Mouse (Mus musculus): Measurements from ENCODE around the gene Aplp2. TPM values are rescaled to one million over a fixed set of nuclear protein-coding genes. Genes with fewer than 3 reads are reported as not detected.
"Not testable (repeated sequence)": the region's sequence is repeated elsewhere in the genome, so short reads cannot be mapped to it uniquely, and the experiment has no call there.

Aplp2 gene
- polyA plus RNA-seq, 1 experiment from 2014 or later: 271 TPM

DNA sequence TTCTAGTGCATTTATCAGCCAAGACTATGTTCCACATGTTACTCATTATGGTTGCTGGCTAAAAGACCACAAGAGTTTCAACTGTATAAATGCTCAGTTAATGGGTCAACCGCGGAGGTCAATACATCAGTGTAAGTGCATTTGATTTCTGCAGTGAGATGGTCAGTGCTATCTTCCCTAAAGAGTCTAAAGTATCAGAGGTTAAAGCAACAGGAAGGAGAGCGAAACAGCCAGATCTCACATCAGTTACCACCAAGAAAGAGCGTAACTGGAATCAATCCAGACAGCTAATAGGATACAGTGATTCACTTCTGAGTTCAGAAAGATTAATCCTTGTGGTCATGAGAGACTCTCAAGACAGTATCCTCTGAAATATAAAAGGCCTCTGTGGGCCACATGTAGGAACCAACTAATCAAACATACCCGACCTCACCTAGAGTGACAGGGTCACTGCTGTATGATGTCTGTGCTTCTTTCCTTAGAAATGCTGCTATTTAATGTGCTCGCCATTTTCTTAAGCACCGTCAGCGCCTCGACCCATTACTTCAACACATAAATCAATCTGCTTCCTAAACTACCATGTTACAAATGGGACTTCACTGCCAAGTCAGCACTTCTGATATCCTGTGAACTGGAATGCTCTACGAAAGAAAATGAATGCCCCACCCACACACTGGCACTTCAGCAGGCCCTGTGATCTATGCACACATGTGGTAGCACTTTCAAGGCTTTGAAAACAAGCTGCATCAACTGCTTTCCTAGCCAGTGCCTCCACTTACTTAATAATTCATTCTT lies 30.1 kb downstream of the Aplp2 start:
- Histone ChIP-seq H3K4me2 (no peak overlapping the region), H3K9me3 (replicated peaks; ENCODE audit: control insufficient read depth, low read length) (no peaks in the 10 kb centered on the region), H3K27ac (ENCODE audit: low read depth, low read length) (no peak overlapping the region), H3K9ac (ENCODE audit: low read depth, low read length) (no peak overlapping the region), H3K4me3 (ENCODE audit: low read depth, low read length) (no peak overlapping the region), H3K27me3 (ENCODE audit: control insufficient read depth, insufficient read depth, low read length) (no peaks in the 10 kb centered on the region), H3K4me1 (ENCODE audit: control insufficient read depth, insufficient read depth, low read length) (peaks cover 32% of the 10 kb centered on the region), H3K36me3 (ENCODE audit: control insufficient read depth, insufficient read depth, low read length) (no peaks in the 10 kb centered on the region; the same call in 1 of the 2 replicates)
- 65% methylated on average over 10 of the region's 10 CpGs for WGBS (ENCODE audit: insufficient replicate concordance)
- no peak for ATAC-seq (replicated peaks; ENCODE audit: insufficient number of reproducible peaks, low FRiP score, low TSS enrichment)

DNA sequence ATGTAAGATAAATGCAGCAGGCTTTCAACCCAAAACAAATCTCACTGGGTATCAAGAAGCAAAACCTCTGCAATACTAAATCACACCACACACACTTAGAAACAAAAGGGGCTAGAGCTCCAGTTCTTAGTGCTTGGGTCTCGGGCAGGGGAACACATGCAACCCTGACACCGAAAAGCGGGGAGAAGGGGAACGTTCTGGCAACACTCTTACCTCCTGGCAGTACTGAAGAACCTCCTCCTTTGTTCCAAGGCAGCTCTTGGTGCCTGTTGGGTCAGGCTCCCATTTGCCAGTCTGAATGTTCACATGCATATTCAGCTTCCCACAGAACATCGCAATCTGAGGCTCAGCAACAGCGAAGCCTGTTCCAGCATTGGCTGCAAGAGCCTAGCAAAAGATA lies 33.9 kb downstream of the Aplp2 start:
- H3K4me2 ChIP-seq: no peak overlapping the region
- H3K27me3 ChIP-seq (ENCODE audit: control insufficient read depth, insufficient read depth, low read length): no peaks in the 10 kb centered on the region
- no peak overlapping the region for H3K27ac ChIP-seq (ENCODE audit: low read depth, low read length)
- H3K9ac ChIP-seq (ENCODE audit: low read depth, low read length): no peak overlapping the region
- no peak for ATAC-seq (replicated peaks; ENCODE audit: insufficient number of reproducible peaks, low FRiP score, low TSS enrichment)
- H3K4me3 ChIP-seq (ENCODE audit: low read depth, low read length): no peak overlapping the region
- H3K9me3 ChIP-seq (replicated peaks; ENCODE audit: control insufficient read depth, low read length): no peaks in the 10 kb centered on the region
- peaks cover 42% of the 10 kb centered on the region for H3K4me1 ChIP-seq (ENCODE audit: control insufficient read depth, insufficient read depth, low read length)
- WGBS (ENCODE audit: insufficient replicate concordance): 89% methylated on average over 6 of the region's 6 CpGs
- peaks cover 2% of the 10 kb centered on the region; the same call in 1 of the 2 replicates for H3K36me3 ChIP-seq (ENCODE audit: control insufficient read depth, insufficient read depth, low read length)

DNA sequence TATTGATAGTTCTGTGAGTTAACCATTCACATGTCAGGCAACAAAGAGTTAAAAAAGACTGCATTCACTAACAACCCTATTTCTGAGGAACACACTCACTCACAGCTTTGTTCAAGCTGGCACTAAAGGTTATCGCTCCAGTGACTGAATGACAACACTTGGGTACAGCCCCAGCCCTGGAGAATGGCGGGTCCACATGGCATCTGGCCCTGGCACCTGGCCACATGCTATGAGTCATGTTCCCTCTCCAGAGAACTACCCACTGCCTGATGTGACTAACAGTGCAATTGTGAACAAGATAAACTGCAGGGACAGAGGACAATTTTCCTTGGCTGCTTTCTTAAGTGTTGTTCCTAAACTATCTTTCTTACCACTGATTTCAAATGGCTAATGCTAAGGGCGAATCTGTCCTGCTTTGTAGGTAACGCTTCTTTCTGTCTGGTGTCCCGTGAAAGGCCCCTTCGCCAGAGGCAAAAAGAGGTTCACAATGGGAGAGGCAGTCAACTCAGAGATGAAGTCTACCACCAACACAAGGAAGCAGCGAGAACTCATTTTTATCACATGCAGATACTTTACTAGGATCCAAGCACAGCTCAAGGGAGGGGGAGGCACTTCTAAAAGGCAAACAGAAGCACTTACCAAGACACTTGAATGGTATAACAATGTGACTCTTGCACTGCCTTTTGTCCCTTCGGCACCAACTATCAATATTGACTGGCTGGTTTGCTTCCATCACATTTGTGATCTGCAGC lies 35.1 kb downstream of the Aplp2 start:
- 62% methylated on average over 8 of the region's 8 CpGs for WGBS (ENCODE audit: insufficient replicate concordance)
- Histone ChIP-seq H3K9me3 (replicated peaks; ENCODE audit: control insufficient read depth, low read length) (no peaks in the 10 kb centered on the region), H3K9ac (ENCODE audit: low read depth, low read length) (no peak overlapping the region), H3K4me1 (ENCODE audit: control insufficient read depth, insufficient read depth, low read length) (peaks cover 32% of the 10 kb centered on the region), H3K36me3 (ENCODE audit: control insufficient read depth, insufficient read depth, low read length) (peaks cover 2% of the 10 kb centered on the region; the same call in 1 of the 2 replicates), H3K4me3 (ENCODE audit: low read depth, low read length) (no peak overlapping the region), H3K27ac (ENCODE audit: low read depth, low read length) (peak overlapping the region; percentile 29; the same call in 1 of the 2 replicates), H3K27me3 (ENCODE audit: control insufficient read depth, insufficient read depth, low read length) (no peaks in the 10 kb centered on the region), H3K4me2 (no peak overlapping the region)
- peak; percentile 46; the same call in 1 of the 2 replicates for ATAC-seq (replicated peaks; ENCODE audit: insufficient number of reproducible peaks, low FRiP score, low TSS enrichment)

DNA sequence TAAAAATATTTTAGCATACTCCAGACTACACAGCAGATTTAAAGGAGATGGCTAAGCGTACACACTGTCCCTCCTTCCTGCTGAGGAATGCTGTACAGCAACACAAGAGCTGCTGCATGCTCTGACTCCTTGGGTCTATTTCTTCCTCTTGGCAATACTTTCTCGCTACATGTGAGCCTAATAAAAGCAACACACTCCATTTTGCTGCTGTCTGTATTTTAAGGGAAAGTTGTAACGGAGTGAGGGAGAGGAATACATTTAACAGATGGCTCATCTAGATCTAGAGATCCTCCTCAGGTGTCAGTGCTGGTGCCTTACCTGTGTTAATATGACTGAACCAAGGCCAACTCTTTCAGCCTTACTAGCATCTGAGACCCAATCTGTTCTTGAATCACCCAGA lies 35.6 kb downstream of the Aplp2 start:
- no peak overlapping the region for H3K9ac ChIP-seq (ENCODE audit: low read depth, low read length)
- peaks cover 2% of the 10 kb centered on the region; the same call in 1 of the 2 replicates for H3K36me3 ChIP-seq (ENCODE audit: control insufficient read depth, insufficient read depth, low read length)
- H3K27ac ChIP-seq (ENCODE audit: low read depth, low read length): peak overlapping the region; percentile 29; the same call in 1 of the 2 replicates
- H3K4me1 ChIP-seq (ENCODE audit: control insufficient read depth, insufficient read depth, low read length): peaks cover 27% of the 10 kb centered on the region
- no peaks in the 10 kb centered on the region for H3K9me3 ChIP-seq (replicated peaks; ENCODE audit: control insufficient read depth, low read length)
- no peak overlapping the region for H3K4me2 ChIP-seq
- no peaks in the 10 kb centered on the region for H3K27me3 ChIP-seq (ENCODE audit: control insufficient read depth, insufficient read depth, low read length)
- no peak for ATAC-seq (replicated peaks; ENCODE audit: insufficient number of reproducible peaks, low FRiP score, low TSS enrichment)
- WGBS (ENCODE audit: insufficient replicate concordance): 84% methylated on average over 3 of the region's 3 CpGs
- H3K4me3 ChIP-seq (ENCODE audit: low read depth, low read length): no peak overlapping the region

DNA sequence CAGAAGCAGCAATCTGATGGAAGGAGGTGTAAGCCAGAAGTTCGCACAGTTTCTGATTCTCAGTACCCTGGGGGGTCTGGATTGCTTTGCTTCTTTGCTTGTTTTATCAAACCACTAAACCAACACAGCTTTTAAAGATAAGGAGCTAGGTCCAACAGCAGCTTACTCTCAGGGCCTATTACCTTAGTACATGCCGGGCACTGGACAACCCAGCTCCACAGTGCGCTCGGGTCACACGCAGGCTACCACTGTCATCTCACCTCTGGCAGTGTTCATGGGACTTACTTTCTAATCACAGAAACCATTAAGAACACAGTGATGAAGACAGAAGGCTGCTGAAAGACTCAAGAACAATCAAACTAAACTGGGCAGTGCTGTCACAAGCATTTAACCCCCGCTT lies 36.3 kb downstream of the Aplp2 start:
- Histone ChIP-seq H3K9me3 (replicated peaks; ENCODE audit: control insufficient read depth, low read length) (no peaks in the 10 kb centered on the region), H3K27ac (ENCODE audit: low read depth, low read length) (no peak overlapping the region), H3K27me3 (ENCODE audit: control insufficient read depth, insufficient read depth, low read length) (no peaks in the 10 kb centered on the region), H3K4me2 (no peak overlapping the region), H3K9ac (ENCODE audit: low read depth, low read length) (no peak overlapping the region), H3K4me1 (ENCODE audit: control insufficient read depth, insufficient read depth, low read length) (peaks cover 27% of the 10 kb centered on the region), H3K4me3 (ENCODE audit: low read depth, low read length) (no peak overlapping the region), H3K36me3 (ENCODE audit: control insufficient read depth, insufficient read depth, low read length) (peaks cover 2% of the 10 kb centered on the region; the same call in 1 of the 2 replicates)
- WGBS (ENCODE audit: insufficient replicate concordance): 57% methylated on average over 6 of the region's 6 CpGs
- ATAC-seq (replicated peaks; ENCODE audit: insufficient number of reproducible peaks, low FRiP score, low TSS enrichment): no peak

DNA sequence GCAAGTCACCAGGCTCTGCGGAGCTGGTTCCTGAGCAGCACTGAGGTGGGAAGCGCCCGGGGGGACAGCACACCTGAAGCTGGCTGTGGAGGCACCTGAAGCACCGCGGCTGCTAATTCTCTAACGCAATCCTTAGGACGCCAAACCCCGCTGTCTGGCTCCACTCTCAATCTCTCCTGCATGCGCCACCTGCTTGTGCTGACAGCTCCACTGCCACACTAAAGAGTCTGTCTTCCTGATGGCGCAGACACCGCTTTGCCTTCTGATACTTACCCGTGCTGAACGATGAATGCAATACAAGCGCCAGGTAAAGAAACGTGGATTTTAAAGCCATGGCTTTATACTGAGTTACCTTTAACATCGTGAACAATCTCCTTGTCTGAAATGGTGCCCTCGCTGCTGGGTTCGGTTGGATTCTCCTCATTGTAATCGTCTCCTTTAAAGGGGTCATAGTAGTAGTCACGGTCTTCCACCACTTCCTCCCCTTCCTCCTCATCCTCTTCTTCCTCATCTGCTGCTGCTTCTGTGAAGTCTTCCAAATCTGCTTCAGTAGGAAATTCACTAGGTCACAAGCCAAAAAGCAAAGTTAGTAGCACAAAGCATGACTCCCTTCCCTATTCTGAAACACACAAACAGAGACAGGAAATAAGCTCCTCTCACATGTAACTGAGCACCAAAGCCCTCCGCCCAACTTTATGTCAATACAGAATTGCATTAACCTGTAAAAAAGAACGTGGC lies 43.1 kb downstream of the Aplp2 start:
- Histone ChIP-seq H3K4me3 (ENCODE audit: low read depth, low read length) (no peak overlapping the region), H3K4me1 (ENCODE audit: control insufficient read depth, insufficient read depth, low read length) (peaks cover 5% of the 10 kb centered on the region; the same call in 1 of the 2 replicates), H3K27ac (ENCODE audit: low read depth, low read length) (no peak overlapping the region), H3K36me3 (ENCODE audit: control insufficient read depth, insufficient read depth, low read length) (peaks cover 12% of the 10 kb centered on the region), H3K27me3 (ENCODE audit: control insufficient read depth, insufficient read depth, low read length) (no peaks in the 10 kb centered on the region), H3K9ac (ENCODE audit: low read depth, low read length) (no peak overlapping the region), H3K9me3 (replicated peaks; ENCODE audit: control insufficient read depth, low read length) (no peaks in the 10 kb centered on the region), H3K4me2 (no peak overlapping the region; the same call in 1 of the 2 replicates)
- no peak for ATAC-seq (replicated peaks; ENCODE audit: insufficient number of reproducible peaks, low FRiP score, low TSS enrichment)
- WGBS (ENCODE audit: insufficient replicate concordance): 80% methylated on average over 22 of the region's 22 CpGs

DNA sequence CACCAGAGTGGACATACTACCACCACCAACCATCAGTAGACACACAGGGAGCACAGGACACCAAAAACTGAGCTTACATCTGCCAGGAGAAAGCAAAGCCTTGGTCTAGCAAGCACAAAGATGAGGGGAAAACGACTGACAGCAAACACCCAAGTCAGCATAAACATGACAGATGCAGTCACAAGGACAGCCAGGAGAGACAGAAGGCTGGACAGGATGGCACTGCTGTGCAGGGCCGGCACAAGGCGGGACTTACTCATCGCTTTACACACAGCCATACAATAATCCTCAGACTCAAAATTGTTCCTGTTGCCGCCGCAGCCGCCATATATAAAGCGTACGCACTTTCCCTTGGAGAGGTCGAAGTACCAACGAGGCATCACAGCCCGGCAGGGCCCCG lies 44.3 kb downstream of the Aplp2 start:
- Histone ChIP-seq H3K9ac (ENCODE audit: low read depth, low read length) (no peak overlapping the region), H3K4me2 (no peak overlapping the region), H3K27me3 (ENCODE audit: control insufficient read depth, insufficient read depth, low read length) (no peaks in the 10 kb centered on the region), H3K27ac (ENCODE audit: low read depth, low read length) (no peak overlapping the region), H3K36me3 (ENCODE audit: control insufficient read depth, insufficient read depth, low read length) (peaks cover 12% of the 10 kb centered on the region), H3K4me1 (ENCODE audit: control insufficient read depth, insufficient read depth, low read length) (peaks cover 5% of the 10 kb centered on the region; the same call in 1 of the 2 replicates), H3K4me3 (ENCODE audit: low read depth, low read length) (no peak overlapping the region), H3K9me3 (replicated peaks; ENCODE audit: control insufficient read depth, low read length) (no peaks in the 10 kb centered on the region)
- 90% methylated on average over 13 of the region's 13 CpGs for WGBS (ENCODE audit: insufficient replicate concordance)
- ATAC-seq (replicated peaks; ENCODE audit: insufficient number of reproducible peaks, low FRiP score, low TSS enrichment): no peak

DNA sequence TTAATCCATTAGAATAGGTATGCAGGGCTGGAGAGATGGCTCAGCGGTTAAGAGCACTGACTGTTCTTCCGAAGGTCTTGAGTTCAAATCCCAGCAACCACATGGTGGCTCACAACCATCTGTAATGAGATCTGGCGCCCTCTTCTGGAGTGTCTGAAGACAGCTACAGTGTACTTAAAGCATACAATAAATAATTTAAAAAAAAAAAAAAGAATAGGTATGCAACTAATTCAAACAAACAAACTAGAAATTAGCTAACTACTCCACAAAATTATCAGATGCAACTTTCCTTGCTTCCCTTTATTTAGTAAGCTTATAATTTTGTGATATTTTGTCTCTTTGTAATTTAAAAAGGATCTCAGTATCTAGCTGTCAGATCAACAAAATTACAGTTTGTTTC lies 46.1 kb downstream of the Aplp2 start:
- not testable (repeated sequence) for H3K27me3 ChIP-seq (ENCODE audit: control insufficient read depth, insufficient read depth, low read length); H3K4me1 ChIP-seq (ENCODE audit: control insufficient read depth, insufficient read depth, low read length); H3K9me3 ChIP-seq (replicated peaks; ENCODE audit: control insufficient read depth, low read length); H3K9ac ChIP-seq (ENCODE audit: low read depth, low read length); H3K4me2 ChIP-seq; ATAC-seq (replicated peaks; ENCODE audit: insufficient number of reproducible peaks, low FRiP score, low TSS enrichment); H3K4me3 ChIP-seq (ENCODE audit: low read depth, low read length); H3K27ac ChIP-seq (ENCODE audit: low read depth, low read length)
- peaks cover 26% of the 10 kb centered on the region for H3K36me3 ChIP-seq (ENCODE audit: control insufficient read depth, insufficient read depth, low read length)
- WGBS (ENCODE audit: insufficient replicate concordance): 85% methylated on average over 3 of the region's 3 CpGs

Data from heart, embryonic 11.5 days (tissue).